Mouse (Mus musculus) erythroblast, adult 5-6 weeks (primary cell): ENCODE results near the gene Clic4. TPM values are rescaled to one million over a fixed set of nuclear protein-coding genes. Genes with fewer than 3 reads are reported as not detected.
A peak's percentile ranks its signal among the peaks of the same experiment; 100 is the strongest.

Source experiments
- ATAC-seq: replicated peaks from 2 replicates; pipeline ENCODE4 v1.8.0; 2016; ENCODE audit warnings: moderate number of reproducible peaks, mild to moderate bottlenecking, moderate TSS enrichment, inconsistent platforms; ENCODE audit not compliant: poor library complexity, low FRiP score, severe bottlenecking
- total RNA-seq, 2 experiments: library from RNA; stranded (forward) in 1 of 2; stranded (reverse) in 1 of 2; fragments of 150-400 nt in 1 of 2; fragments of 200-764, 138-1000 nt in 1 of 2; gene quantifications; 2 replicates each; pipeline versions ENCODE4 v1.2.3 to v1.2.4; 2015 to 2017; ENCODE audit warnings: low replicate concordance in 2 of 2

Clic4 gene
- total RNA-seq, 2 experiments from 2014 or later: 24.6 to 44.6 TPM

DNA sequence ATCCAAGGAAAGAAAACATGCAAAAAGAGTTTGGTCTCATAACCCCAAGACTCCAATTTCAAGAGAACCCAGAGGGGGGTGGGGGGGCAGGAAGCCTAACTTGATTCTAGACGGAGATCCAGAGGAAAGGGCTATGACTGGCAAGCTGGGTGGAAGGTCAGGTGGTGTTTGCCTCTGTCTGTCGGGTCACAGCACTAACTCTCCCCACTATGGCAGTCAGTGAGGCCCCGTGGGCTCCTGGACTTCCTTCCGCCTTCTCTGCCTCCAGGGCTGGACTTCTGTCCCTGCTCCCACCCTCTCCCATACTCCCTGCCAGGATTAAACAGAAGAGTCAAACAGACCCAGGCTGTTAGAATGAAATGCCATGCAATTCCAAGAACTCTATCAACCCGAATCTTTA, 30.9 kb downstream of the Clic4 start:
- no peak for ATAC-seq

GRCm38 (mm10) chr4:135241106-135241505, 31.5 kb downstream of the Clic4 start:
- no peak for ATAC-seq

GRCm38 (mm10) chr4:135240329-135240728, 32.3 kb downstream of the Clic4 start:
- ATAC-seq: no peak

- ATAC-seq: peak; percentile 45; the same call in 1 of the 2 replicates
Observed at GRCm38 (mm10) chr4:135238706-135239510, 33.7 kb downstream of the Clic4 start.

GRCm38 (mm10) chr4:135236658-135237057, 36.0 kb downstream of the Clic4 start:
- no peak for ATAC-seq

DNA sequence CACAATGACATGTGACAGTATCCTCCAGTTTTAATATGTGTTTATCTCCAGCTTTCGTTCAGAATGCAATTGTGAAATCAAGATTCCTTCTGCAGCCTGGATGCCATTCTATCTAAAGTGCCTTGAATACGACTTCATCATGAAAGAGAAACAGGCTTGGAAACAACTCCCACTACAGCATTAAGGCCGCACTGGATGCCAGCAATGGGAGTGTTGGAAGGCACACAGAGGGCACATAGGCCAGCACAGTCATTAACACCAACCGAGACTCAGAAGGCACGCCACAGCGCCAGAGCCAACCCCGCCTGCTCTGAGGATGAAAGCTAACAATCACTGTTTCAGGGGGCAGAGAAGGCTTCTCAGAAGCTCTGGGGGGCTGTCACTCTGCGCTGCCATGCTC, 37.1 kb downstream of the Clic4 start:
- no peak for ATAC-seq

GRCm38 (mm10) chr4:135232563-135232962, 40.1 kb downstream of the Clic4 start:
- ATAC-seq: no peak

DNA sequence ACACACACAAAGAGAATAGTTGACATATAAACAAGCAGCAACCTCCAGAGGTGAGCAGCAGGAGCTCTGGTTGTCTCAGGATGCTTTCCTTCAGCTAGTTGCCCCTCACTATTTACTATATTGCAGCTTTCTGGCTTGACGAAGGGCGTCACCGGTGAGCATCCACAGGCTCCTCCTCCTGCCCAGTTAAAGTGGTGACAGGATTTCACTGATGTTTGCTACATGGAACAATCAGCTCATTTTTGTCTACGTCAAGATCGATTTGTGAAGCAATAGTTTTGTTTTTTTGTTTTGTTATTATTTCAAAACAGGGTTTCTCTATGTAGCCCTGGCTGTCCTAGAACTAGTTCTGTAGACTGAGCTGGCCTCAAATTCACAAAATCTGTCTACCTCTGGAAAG, 41.1 kb downstream of the Clic4 start:
- no peak for ATAC-seq

DNA sequence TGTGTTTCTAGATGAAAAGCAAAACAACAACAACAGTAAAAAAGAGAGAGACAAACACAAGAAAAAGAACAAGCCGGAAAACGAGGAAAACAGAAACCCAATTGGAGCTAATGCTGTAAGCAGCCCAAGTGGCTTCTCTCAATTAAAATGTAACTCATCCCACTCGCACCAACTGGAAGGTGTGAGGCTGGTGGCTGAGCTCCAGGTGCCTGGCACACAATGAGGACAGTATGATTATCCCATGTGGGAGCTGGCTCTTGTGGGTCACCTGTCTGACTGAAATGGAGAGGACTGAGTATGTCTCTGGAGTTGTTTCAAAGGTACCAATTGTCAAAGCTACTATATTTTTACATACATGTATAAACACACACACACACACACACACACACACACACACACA, 41.5 kb downstream of the Clic4 start:
- ATAC-seq: no peak

DNA sequence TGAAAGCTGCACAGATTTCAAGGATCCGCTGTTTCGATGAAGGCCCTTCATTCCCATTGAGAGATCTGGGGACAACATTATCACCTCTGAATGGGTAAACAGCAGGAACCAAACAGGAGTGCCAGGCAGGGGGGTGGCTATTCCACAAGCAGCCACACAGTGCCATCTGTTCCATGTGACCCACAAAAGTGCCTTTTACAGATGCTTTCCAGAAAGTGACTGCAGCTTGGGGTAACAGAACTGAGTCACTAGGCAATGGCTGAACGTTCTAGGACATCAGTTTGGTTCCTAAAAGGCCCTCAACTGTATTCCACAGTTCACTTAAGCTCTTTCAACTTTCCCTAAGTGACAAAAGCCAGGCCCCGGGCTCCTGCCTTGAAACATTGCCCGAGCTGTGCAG, 42.0 kb downstream of the Clic4 start:
- no peak for ATAC-seq

DNA sequence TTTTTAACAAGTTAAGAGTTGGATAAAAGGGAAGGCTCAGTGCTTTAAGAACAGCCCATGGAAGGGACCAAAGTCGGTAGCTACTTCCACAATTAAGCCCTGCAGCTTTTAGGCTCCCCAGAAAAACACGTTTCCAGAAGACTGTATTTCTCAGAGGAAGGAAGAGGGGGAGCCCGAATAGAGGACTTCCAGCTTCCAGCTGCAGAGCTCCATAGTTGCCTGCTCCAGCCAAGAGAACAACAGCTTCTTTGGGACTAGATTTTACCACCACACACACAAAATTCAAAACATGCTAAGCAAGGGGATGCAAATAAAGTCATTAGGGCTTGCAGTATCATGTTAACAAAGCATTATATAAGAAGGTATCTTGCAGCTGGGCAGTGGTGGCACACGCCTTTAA, 42.7 kb downstream of the Clic4 start:
- no peak for ATAC-seq

DNA sequence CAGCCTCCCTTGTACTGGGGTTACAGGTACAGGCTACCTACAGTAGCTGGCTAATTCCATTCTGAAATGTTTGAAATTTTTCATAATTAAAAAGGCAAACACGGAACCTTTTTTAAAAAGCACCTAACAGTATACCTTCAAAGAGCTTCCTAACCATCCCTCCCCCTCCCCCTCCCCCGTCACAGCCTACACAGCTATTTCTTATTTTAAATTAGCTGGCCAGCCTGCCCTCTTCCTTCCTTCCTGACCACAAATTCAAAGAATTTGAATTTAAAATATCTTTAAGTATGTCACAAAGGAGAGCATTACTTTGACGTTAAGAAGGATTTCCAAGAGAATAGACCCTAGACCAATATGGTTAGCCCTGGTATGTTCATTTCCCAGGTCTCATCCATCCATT, 44.5 kb downstream of the Clic4 start:
- no peak for ATAC-seq

DNA sequence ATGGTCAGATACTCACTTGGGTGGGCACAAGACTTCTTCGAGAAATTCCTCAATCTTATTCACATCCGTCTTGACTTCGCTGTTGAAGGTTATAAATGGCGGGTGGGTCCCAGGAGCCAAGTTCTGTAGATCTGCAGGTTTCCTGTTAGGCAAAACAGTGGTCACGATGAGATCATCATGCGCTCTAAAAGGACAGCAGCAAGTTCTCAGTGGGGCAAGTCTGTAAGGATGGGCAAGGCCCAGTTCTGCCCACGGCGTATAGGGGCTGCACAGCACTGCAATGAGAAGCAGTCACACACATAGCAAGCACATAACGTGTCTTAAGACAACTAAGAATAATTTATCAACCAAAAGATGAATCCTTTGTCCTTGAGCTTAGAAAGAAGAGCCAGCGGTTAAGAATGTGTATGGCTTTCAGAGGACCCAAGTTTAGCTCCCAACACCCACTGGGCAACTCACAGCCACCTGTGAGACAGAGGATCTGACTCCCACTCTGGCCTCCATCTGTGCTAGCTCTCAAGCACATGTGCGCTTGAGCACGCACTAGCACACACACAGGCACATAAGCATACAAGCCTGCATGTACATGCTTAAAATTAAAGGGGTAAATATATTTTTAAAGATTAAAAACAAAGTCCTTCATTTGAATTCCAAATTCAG, 46.5 kb downstream of the Clic4 start:
- no peak for ATAC-seq

DNA sequence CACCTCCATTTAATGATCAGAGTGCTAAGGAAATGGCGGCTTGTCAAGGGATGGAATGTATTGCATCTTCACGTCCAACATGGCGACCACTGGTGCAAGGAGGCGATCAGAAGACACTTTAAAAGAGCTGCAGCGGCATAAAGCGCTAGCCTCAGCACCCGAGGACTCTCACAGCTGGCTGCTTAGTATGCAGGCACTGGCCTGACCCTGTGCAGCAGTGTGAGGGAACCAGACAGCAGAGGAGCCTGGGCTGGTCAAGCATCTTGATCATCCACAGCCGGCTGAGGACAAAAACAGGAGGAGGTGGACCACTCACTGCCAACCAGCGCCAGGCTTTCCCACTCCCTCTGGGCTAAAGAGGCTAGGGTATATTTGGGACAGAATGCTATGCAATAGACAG, 48.8 kb downstream of the Clic4 start:
- ATAC-seq: no peak

DNA sequence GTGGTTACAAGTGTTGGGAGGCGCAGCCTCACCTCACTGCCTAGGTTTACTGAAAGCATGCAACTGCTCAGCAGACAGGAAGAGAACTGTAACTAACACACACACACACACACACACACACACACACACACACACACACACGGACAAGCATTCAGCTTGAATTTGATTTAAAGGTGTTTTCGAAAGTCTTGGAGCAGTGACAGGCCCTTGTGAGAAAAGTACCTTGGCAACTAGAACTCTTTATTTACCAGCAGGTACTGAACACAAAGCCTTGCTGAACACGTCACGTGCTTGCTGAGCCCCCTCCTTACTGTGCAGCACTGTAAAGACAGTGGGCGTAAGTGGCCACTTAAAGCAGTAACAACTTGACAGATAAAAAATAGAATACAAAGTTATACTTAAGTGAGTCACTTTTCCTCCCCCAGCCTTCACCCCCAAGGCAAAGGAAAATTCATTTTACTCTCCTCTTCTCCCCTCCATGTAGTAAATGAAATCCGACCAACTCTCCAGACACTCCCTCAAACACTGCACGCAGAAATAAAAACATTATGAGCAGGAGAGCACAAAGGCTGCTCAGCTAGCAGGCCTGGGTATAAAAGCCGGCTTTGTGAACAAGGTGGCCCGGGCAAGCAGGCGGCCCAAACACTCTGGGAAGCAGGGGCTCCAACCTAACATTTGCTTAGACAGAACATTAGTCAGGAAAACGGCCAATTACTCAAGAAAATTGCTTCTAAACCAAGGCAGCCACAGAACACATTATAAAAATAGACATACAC, 50.8 kb downstream of the Clic4 start:
- no peak for ATAC-seq

GRCm38 (mm10) chr4:135220641-135221040, 52.0 kb downstream of the Clic4 start:
- no peak for ATAC-seq

DNA sequence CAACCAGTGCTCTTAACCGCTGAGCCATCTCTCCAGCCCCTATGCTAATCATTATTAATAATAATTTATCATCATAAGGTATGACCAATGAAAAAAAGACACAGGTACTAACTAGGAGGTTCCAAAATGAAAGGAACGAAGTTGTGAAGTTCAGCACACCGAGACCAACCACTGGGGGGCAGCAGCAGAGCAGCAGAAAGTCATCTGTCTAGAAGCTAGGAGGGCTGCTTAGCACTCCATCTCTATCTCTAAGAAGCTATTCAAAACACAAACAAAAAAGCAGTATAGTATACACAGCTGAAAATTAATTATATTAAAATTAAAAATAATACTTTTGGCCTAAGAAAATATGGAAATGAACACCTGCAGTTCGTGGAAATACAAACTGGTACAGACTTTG, 53.0 kb downstream of the Clic4 start:
- ATAC-seq: peak; percentile 77

DNA sequence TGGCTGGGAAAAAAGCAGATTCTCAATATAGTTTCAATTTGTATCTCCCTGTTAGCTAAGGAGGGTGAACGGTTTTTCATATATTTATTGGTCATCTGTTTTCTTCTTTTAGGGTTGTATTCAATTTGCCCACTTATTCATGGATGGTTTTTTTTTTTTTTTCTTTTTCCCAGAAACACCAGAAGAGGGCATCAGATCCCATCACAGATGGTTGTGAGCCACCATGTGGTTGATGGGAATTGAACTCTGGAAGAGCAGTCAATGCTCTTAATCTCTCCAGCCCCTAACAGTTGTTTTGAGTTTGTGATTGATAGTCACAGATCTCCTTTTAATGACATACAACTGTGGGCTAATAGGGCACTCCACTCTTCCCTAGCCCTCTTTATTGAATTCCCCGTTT, 62.8 kb downstream of the Clic4 start:
- ATAC-seq: no peak

DNA sequence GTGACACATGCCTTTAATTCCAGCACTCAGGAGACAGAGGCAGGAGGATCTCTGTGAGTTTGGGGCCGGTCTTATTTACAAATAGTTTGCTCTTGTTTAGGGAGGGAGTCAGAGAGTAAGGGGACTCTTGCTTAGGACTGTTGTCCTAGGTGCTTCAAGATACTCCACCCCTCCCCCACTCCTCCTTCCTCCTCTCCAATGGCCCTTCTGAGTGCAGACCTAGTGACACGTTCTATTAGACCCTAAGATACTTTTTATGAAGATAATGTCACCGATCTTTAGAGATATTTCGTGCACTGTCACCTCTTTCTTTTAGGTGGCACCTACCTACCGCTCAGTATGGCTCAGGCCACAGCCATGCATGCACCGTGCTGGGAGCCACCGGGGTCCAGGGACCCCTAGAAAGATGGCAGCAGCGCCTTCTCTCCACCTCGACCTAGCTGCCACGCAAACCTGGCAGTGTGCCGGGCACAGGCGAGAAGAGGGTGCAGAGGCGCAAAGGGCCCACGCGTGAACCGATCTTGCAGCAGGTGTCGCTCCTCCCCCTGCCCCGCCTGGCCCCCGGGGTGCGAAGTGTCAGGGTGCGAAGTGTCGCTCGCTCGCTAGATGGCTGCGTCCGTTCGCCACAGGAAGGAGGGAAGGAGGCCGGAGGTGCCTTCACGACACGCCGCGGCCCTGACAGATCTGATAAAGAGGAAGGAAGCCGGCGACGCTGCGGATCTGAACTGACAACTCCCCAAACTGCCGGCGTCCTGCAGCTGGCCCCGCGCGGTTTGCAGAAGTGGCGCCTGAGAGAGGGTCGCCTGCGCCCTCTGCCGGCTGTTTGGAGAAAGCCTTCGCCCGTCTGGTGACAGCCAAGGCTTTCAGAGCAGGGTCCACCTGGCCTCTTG, 66.7 kb downstream of the Clic4 start:
- ATAC-seq: peak; percentile 81

DNA sequence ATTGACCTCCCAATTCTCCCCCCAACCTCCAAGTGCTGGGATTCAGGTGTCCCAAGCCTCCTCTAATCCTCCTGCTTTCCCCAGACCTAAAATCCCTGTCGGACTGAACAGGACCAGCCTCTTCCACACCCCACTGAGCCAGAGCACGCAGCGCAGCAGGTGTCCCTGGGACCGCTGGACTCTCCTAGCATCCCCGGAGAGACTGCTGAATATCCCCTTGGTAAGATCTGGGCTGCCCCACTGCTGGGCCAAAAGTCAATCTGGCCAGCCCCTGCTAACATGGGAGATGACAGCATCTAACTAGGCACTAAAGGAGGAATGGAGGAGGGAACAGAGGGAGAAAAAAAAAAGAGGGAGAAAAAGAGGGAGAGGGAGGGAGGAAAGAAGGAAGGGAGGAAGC, 67.4 kb downstream of the Clic4 start:
- no peak for ATAC-seq
